1 mouse cellular context compared by ENCODE assay signal in the genomic region with DNA sequence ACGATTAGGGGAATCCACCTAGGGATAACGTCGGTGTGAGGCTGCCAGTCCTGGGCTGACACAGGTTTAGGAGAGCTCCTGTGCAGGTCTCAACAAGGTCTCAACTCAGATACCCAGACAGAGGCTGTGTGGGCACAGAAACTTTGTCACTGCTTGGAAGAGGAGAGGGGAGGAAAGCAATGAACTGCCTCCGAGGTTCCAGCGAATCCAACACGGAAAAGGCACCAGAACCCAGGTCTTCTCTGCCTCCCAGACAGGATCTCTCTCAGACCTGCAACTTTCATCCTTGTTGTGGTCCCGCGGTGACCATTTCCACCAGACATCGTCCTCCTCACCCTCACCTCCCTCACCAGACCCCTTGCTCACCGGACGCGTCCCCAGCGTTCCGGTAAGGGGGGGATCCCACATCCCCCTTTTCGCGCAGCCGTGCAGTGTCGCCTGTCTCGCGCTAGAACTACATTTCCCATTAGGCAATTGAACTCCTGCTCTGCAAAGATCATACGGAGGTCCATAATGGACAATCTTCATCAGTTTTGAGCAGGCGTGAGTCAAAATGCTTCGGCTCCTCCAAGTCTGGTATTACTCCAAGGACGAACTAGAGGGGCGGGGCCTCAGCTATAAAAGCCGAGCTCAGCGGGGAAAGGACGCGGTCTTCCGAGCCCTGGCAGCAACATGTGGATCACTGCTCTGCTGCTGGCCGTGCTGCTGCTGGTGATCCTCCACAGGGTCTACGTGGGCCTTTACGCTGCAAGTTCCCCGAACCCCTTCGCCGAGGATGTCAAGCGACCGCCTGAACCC.
TF ChIP-seq lines count a peak whose summit lies in the region.

TSS of gene Elmod3 (minus strand) at position 458 of the 798 bp plus-strand sequence.
TSS of gene Retsat (plus strand) at position 520 of the 798 bp plus-strand sequence.

TF ChIP-seq in CH12.LX, 34 proteins besides CTCF, POLR2A, EP300 and RAD21 (continued from another document):
- TF ChIP-seq KAT2A (IDR thresholded peaks at IDR 0.05; ENCODE audit: insufficient replicate concordance, low read length) = peak; percentile 98; the same call in 1 of the 2 replicates
- TF ChIP-seq IRF4 (IDR thresholded peaks at IDR 0.05; ENCODE audit: low read depth, low read length) = peak; percentile 84
- TF ChIP-seq SMC3 (IDR thresholded peaks at IDR 0.05; ENCODE audit: low read depth, low read length) = no peak
- TF ChIP-seq BHLHE40 (IDR thresholded peaks at IDR 0.05; ENCODE audit: low read depth, low read length) = no peak; the same call in 1 of the 2 replicates
- peak; percentile 52; the same call in 1 of the 2 replicates for TF ChIP-seq JUND (conservative IDR thresholded peaks at IDR 0.05; ENCODE audit: low read depth, low read length)
- no peak for TF ChIP-seq ZC3H11A (IDR thresholded peaks at IDR 0.05; ENCODE audit: low read depth, low read length)
- TF ChIP-seq NELFE (IDR thresholded peaks at IDR 0.05; ENCODE audit: low read depth, low read length) = peak; percentile 75
- peak; percentile 91; the same call in 1 of the 2 replicates for TF ChIP-seq SIN3A (IDR thresholded peaks at IDR 0.05; ENCODE audit: low read length)
- peak; percentile 77 for TF ChIP-seq MYC (IDR thresholded peaks at IDR 0.05; ENCODE audit: low read depth, low read length)
- peak; percentile 81 for TF ChIP-seq ZMIZ1 (IDR thresholded peaks at IDR 0.05; ENCODE audit: low read depth, low read length)
- peak; percentile 87; the same call in 1 of the 2 replicates for TF ChIP-seq GABPA (IDR thresholded peaks at IDR 0.05; ENCODE audit: insufficient replicate concordance, low read depth, low read length)
- TF ChIP-seq MAX (IDR thresholded peaks at IDR 0.05; ENCODE audit: low read length) = peak; percentile 75; the same call in 1 of the 2 replicates
- peak; percentile 100 for TF ChIP-seq HCFC1 (IDR thresholded peaks at IDR 0.05; ENCODE audit: low read depth, low read length)
- no peak for TF ChIP-seq USF1 (IDR thresholded peaks at IDR 0.05; ENCODE audit: low read depth, low read length)
- TF ChIP-seq ZKSCAN1 (IDR thresholded peaks at IDR 0.05; ENCODE audit: borderline replicate concordance, low read depth, low read length) = no peak
- peak; percentile 58; the same call in 1 of the 2 replicates for TF ChIP-seq MEF2A (IDR thresholded peaks at IDR 0.05; ENCODE audit: borderline replicate concordance, low read depth, low read length)
- no peak for TF ChIP-seq RCOR1 (conservative IDR thresholded peaks at IDR 0.05; ENCODE audit: low read depth, low read length)
- TF ChIP-seq ETS1 (conservative IDR thresholded peaks at IDR 0.05; ENCODE audit: low read depth, low read length) = no peak
- TF ChIP-seq POLR2AphosphoS2 (IDR thresholded peaks at IDR 0.05; ENCODE audit: low read depth, low read length) = peak; percentile 70; the same call in 1 of the 2 replicates
- 0 out of 2 replicates have a peak, but pooled peaks have one; percentile 50 for TF ChIP-seq UBTF (IDR thresholded peaks at IDR 0.05; ENCODE audit: low read depth, low read length)
- peak; percentile 67; the same call in 1 of the 2 replicates for TF ChIP-seq MAZ (IDR thresholded peaks at IDR 0.05; ENCODE audit: low read depth, low read length)
- TF ChIP-seq CHD1 (IDR thresholded peaks at IDR 0.05; ENCODE audit: low read depth, low read length) = no peak
- peak; percentile 82 for TF ChIP-seq NRF1 (IDR thresholded peaks at IDR 0.05; ENCODE audit: low read depth, low read length)
- TF ChIP-seq PAX5 (IDR thresholded peaks at IDR 0.05; ENCODE audit: low read length) = no peak
- TF ChIP-seq CHD2 (IDR thresholded peaks at IDR 0.05; ENCODE audit: low read length) = 0 out of 2 replicates have a peak, but pooled peaks have one; percentile 33
- TF ChIP-seq TBP (conservative IDR thresholded peaks at IDR 0.05; ENCODE audit: low read depth, low read length) = peak; percentile 95
- peak; percentile 83 for TF ChIP-seq ELF1 (IDR thresholded peaks at IDR 0.05; ENCODE audit: low read depth, low read length)
TF ChIP-seq in CH12.LX: peak in this region for 21.
